Mouse (Mus musculus) limb, embryonic 11.5 days (tissue): ENCODE results near the gene Pbrm1. TPM values are rescaled to one million over a fixed set of nuclear protein-coding genes. Genes with fewer than 3 reads are reported as not detected.

ENCODE experiments used
- ATAC-seq: fragments of 200-750 bp; cut with Nextera tagmentation; 2 replicates; pipeline ENCODE4 v1.8.0; 2017; ENCODE audit warnings: low read depth; ENCODE audit not compliant: insufficient number of reproducible peaks, low FRiP score, low TSS enrichment
- DNase-seq: peaks from one replicate; pipeline ENCODE4 v3.0.0-alpha.2; 2015; ENCODE audit warnings: low spot score
- H3K27ac ChIP-seq: fragments of 300-500 bp; sonication (generic); replicated peaks from 2 replicates; pipeline ENCODE4 v1.5.1; 2014; ENCODE audit warnings: low read depth, mild to moderate bottlenecking, low read length
- H3K27me3 ChIP-seq: fragments of 300-500 bp; sonication (generic); 2 replicates; pipeline ENCODE4 v1.6.1; 2014; ENCODE audit warnings: mild to moderate bottlenecking, low read length, mixed read lengths; ENCODE audit not compliant: control insufficient read depth, insufficient read depth
- H3K36me3 ChIP-seq: fragments of 300-500 bp; sonication (generic); 2 replicates; pipeline ENCODE4 v1.6.1; 2014; ENCODE audit warnings: mild to moderate bottlenecking, low read length, moderate library complexity, mixed read lengths; ENCODE audit not compliant: control insufficient read depth, insufficient read depth
- H3K4me1 ChIP-seq: fragments of 300-500 bp; sonication (generic); 2 replicates; pipeline ENCODE4 v1.6.1; 2014; ENCODE audit warnings: low read length, mixed read lengths; ENCODE audit not compliant: control insufficient read depth, insufficient read depth
- H3K4me2 ChIP-seq: fragments of 300-500 bp; sonication (generic); 2 replicates; pipeline ENCODE4 v1.6.1; 2014; ENCODE audit warnings: low read depth, mild to moderate bottlenecking, moderate library complexity; ENCODE audit not compliant: severe bottlenecking
- H3K4me3 ChIP-seq: fragments of 300-500 bp; sonication (generic); 2 replicates; pipeline ENCODE4 v1.5.1; 2014; ENCODE audit warnings: low read depth, low read length
- H3K9ac ChIP-seq: fragments of 300-500 bp; sonication (generic); 2 replicates; pipeline ENCODE4 v1.6.1; 2014; ENCODE audit warnings: mild to moderate bottlenecking, low read length
- H3K9me3 ChIP-seq: fragments of 300-500 bp; sonication (generic); 2 replicates; pipeline ENCODE4 v1.6.1; 2016; ENCODE audit warnings: low read length; ENCODE audit not compliant: control insufficient read depth
- WGBS: fragments of 180-500 bp; shearing (Covaris S2); extraction: QIAGEN DNeasy Blood & Tissue Kit; methylation state at CpG from one replicate; pipeline ENCODE4 v1.1.7; 2014; 5-methylcytosine and 5-hydroxymethylcytosine counted together
- polyA plus RNA-seq: library from polyadenylated mRNA; unstranded; fragments of >200 nt; fragmentation: Nextera tagmentation; extraction: Ambion mirVana; gene quantifications from 2 replicates; pipeline ENCODE4 v1.2.1, GENCODE M21; 2014

The Pbrm1 gene
- polyA plus RNA-seq, 1 experiment from 2014 or later, result 136 TPM

DNA sequence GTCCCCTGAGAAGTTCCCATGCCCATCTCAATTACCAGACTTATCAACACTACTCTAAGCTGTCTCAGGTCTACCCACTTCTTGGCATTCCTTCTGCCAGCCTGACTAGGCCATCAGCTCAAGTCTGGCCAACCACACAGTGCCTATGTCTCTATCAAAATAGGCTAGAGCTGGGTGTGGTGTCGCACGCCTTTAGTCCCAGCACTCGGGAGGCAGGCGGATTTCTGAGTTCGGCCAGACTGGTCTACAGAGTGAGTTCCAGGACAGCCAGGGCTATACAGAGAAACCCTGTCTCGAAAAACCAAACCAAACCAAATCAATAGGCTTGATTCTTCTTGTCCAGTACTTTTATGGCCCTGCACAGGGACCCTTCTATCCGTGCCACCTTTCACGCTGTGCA lies 107.9 kb downstream of the Pbrm1 start:
- no peaks in the 10 kb centered on the region for H3K27me3 ChIP-seq
- H3K27ac ChIP-seq, result no peak overlapping the region
- H3K4me3 ChIP-seq, result no peak overlapping the region
- DNase-seq, result no peak
- H3K9me3 ChIP-seq, result no peaks in the 10 kb centered on the region
- no peaks in the 10 kb centered on the region; the same call in 1 of the 2 replicates for H3K36me3 ChIP-seq
- no peak overlapping the region for H3K9ac ChIP-seq
- H3K4me2 ChIP-seq, result no peak overlapping the region
- WGBS, result 92% methylated on average over 8 of the region's 8 CpGs
- no peak for ATAC-seq
- peaks cover 15% of the 10 kb centered on the region for H3K4me1 ChIP-seq

DNA sequence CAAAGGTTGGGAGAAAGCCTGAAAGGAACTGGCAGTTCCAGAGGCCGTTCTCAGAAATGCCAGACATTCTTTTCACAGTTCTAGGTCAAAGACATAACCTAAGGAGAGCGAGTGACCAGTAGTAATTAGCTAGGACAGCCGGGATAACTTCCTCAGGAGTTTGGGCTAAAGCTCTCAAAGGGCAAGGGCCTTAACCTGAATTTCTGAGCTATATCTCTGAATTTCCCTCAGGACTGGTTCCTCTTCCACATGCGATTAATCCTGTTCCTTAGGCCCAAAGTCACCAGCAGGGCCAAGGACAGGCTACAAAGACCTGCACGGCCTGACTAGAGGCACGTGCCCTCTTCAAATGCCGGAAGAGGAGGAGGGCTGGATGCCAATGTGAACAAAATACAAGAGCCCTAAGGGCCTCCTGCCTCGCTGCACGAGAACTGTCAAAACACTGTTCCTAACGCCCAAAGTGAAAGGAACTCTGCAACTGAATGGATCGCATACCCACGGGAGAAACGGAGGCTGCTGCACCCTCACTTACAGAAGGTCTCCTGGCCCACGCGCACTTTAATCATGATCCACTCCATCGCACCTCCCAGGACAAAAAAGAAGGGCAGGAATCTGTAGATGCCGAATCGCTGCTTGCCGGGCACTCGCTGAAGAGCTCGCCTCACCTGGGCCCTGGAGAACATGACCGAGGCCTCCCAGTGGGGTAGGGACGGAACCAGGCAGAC lies 109.3 kb downstream of the Pbrm1 start:
- H3K4me1 ChIP-seq, result peaks cover 23% of the 10 kb centered on the region
- H3K36me3 ChIP-seq, result no peaks in the 10 kb centered on the region; the same call in 1 of the 2 replicates
- peak overlapping the region; percentile 92 for H3K4me2 ChIP-seq
- H3K27ac ChIP-seq, result 0 out of 2 replicates have a peak overlapping the region, but pooled peaks have one; percentile 45
- peak overlapping the region; percentile 44 for H3K4me3 ChIP-seq
- H3K9me3 ChIP-seq, result no peaks in the 10 kb centered on the region
- no peaks in the 10 kb centered on the region for H3K27me3 ChIP-seq
- WGBS, result 1% methylated on average over 23 of the region's 23 CpGs
- DNase-seq (peak; percentile 61), ATAC-seq (no peak)
- peak overlapping the region; percentile 53 for H3K9ac ChIP-seq

DNA sequence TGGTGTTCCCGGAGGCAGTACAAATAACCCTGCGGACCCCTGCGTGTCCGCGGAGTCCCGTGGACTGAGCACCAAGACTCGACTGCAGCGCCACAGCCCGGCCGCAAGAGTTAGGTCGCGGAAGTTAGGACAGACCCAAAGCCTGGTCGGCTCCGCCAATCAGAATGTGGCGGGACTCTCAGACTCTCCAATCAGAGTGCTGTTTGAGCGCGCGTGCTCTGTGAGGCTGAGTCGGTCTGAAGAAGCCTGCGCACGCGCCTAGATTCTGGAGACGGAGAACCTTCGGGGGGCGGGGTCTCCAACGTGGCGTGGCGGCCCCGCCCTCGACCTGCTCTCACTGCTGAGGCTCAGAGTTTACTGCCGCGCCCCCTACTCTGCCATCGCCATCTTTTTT lies 109.9 kb downstream of the Pbrm1 start, which contains the start of gene Smim4:
TSS of gene Smim4 (minus strand) at position 131 of the 394 bp plus-strand sequence.
- ATAC-seq, result peak; percentile 91
- Histone ChIP-seq H3K4me2 (peak within 1 kb of the TSS; percentile 92), H3K27me3 (no peaks in the 10 kb centered on the region), H3K27ac (0 out of 2 replicates have a peak within 1 kb of the TSS, but pooled peaks have one; percentile 88), H3K9me3 (no peaks in the 10 kb centered on the region), H3K9ac (peak within 1 kb of the TSS; percentile 53), H3K4me3 (peak within 1 kb of the TSS; percentile 44), H3K4me1 (peaks cover 23% of the 10 kb centered on the region), H3K36me3 (peaks cover under 1% of the 10 kb centered on the region; the same call in 1 of the 2 replicates)
- WGBS, result under 1% methylated on average over 33 of the region's 33 CpGs
- peak; percentile 99 for DNase-seq

DNA sequence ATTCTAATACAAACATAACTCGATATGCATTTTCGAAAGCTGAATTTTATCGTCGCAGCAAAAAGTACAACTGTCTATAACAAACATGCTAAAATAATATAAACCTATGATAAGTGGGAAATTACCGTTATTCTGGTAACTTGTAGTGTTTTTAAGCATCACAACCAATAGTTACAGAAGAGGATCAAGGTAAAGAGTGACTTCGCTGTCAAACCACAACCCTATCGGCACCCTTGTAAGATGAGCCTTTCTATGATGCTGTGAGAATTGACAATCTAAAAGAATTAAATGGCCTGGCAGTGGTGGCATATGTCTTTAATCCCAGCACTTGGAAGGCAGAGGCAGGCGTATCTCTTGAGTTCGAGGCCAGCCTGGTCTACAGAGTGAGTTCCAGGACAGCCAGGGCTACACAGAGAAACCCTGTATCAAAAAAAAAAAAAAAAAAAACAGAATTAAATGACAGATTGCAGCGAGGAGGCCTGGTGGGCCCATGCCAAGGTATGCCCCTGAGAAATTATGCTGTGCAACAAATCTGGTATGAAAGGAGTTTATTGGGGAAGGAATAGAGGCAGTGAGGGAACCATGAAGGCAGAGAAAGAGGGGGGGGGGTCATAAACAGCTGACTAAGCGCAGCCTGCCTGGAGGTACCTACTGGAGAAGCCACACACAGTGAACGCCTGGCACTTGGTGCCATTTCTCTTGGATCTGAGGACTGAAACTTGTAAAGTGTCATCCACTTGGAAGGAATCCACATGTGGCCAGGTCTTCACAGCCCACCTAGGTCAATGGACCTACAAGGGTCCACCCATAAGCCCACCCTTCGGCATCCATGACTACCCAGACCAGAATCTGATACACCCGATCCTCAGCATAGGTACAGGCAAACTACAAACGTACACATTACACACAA lies 110.6 kb downstream of the Pbrm1 start:
- Histone ChIP-seq H3K4me2 (peak overlapping the region; percentile 81), H3K27me3 (no peaks in the 10 kb centered on the region), H3K4me1 (peaks cover 23% of the 10 kb centered on the region), H3K4me3 (no peak overlapping the region; the same call in 1 of the 2 replicates), H3K9ac (no peak overlapping the region), H3K36me3 (0 out of 2 replicates have a peak, but pooled peaks cover 2% of the 10 kb centered on the region), H3K9me3 (no peaks in the 10 kb centered on the region), H3K27ac (peak overlapping the region; percentile 88; the same call in 1 of the 2 replicates)
- DNase-seq (peak; percentile 41), ATAC-seq (no peak)
- 69% methylated on average over 15 of the region's 15 CpGs for WGBS

- WGBS, result 6% methylated on average over 49 of the region's 63 CpGs
- H3K9ac ChIP-seq, result peak within 1 kb of the TSS; percentile 94
- no peaks in the 10 kb centered on the region for H3K27me3 ChIP-seq
- peak within 1 kb of the TSS; percentile 81 for H3K4me2 ChIP-seq
- DNase-seq (peak; percentile 96), ATAC-seq (peak; percentile 86)
- H3K4me1 ChIP-seq, result peaks cover 18% of the 10 kb centered on the region
- H3K27ac ChIP-seq, result peak within 1 kb of the TSS; percentile 88
- H3K36me3 ChIP-seq, result peaks cover 4% of the 10 kb centered on the region
- peak within 1 kb of the TSS; percentile 91 for H3K4me3 ChIP-seq
- no peaks in the 10 kb centered on the region for H3K9me3 ChIP-seq
These were observed 111.6 kb downstream of the Pbrm1 start, which contains the start of gene Nt5dc2 for GRCm38 (mm10) chr14:31130236-31131220. Gene Nt5dc2 (plus strand): TSS chr14:31131053.

GRCm38 (mm10) chr14:31131272-31131821 lies 112.4 kb downstream of the Pbrm1 start:
- Histone ChIP-seq H3K4me3 (peak overlapping the region; percentile 91), H3K9ac (peak overlapping the region; percentile 94), H3K36me3 (peaks cover 12% of the 10 kb centered on the region), H3K27ac (peak overlapping the region; percentile 44; the same call in 1 of the 2 replicates), H3K27me3 (no peaks in the 10 kb centered on the region), H3K4me2 (peak overlapping the region; percentile 81), H3K4me1 (peaks cover 18% of the 10 kb centered on the region), H3K9me3 (no peaks in the 10 kb centered on the region)
- DNase-seq, result peak; percentile 61
- ATAC-seq, result no peak; the same call in 1 of the 2 replicates
- WGBS, result under 1% methylated on average over 43 of the region's 43 CpGs

GRCm38 (mm10) chr14:31132031-31132430 lies 113.1 kb downstream of the Pbrm1 start:
- DNase-seq (no peak), ATAC-seq (no peak)
- Histone ChIP-seq H3K4me1 (peaks cover 18% of the 10 kb centered on the region), H3K36me3 (peaks cover 19% of the 10 kb centered on the region), H3K9me3 (no peaks in the 10 kb centered on the region), H3K27ac (no peak overlapping the region), H3K9ac (peak overlapping the region; percentile 94), H3K4me2 (peak overlapping the region; percentile 81), H3K27me3 (no peaks in the 10 kb centered on the region), H3K4me3 (peak overlapping the region; percentile 91)
- 16% methylated on average over 6 of the region's 6 CpGs for WGBS
